In the genomic region with DNA sequence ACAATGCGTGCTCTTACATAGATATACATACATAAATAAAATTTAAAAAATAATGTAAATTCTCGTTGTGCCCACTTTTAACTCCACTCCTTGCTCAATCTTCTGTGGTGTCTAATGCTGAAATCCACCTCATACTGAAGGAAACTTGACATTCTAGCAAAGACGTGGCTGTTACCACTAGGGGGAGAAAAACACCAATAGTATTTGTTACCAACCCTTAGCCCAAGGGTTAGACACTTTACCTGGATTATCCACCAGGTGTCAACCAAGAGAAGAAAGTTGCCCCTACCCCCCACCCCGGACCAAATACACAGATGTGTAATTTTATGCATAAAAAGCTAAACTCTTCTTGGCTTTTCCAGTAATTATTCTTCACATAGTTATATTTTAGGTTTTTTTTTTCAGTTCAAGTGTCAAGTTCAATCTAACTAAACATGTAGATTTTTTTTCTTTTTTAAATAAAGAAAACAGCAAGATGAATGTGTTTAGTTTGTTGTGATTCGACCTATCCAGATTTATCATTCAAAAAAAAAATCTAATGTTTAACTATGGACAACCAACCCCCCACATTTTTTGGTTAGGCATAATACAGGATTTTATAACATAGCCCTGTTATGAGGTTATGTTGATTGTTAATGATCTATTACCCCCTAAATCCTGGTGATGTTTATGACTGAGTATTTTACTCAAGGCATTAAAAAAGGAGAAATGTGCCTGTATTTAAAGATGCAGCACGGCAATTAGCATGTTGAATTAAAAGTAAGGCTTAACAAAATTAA, we compare ENCODE assay signal across 8 mouse cellular contexts. TPM values are rescaled to one million over a fixed set of nuclear protein-coding genes. Genes with fewer than 3 reads are reported as not detected.
A peak's percentile ranks its signal among the peaks of the same experiment; 100 is the strongest.
DNase-seq lines count a peak whose midpoint lies in the region; ATAC-seq lines count a peak whose summit lies in the region.

No protein-coding gene starts in this region.

- no peak for ATAC-seq in forebrain, embryonic 16.5 days

- intact Hi-C loops in heart, postnatal 10 days (cut with DNase I): loop anchor here (1.0 to 5.0 kb wide), 7 partner anchors 81 to 487 kb away; no protein-coding TSS in a partner anchor

- peak overlapping the region; percentile 81 for H3K4me3 ChIP-seq in forebrain, embryonic 10.5 days
- H3K4me3 ChIP-seq in forebrain, embryonic 16.5 days (replicated peaks; ENCODE audit: low read length): no peak overlapping the region
- peak overlapping the region; percentile 90 for H3K4me3 ChIP-seq in embryonic facial prominence, embryonic 10.5 days
- H3K4me3 ChIP-seq in macrophage (ENCODE audit: inconsistent target): no peak overlapping the region

- no peak overlapping the region; the same call in 1 of the 2 replicates for H3K9ac ChIP-seq in forebrain, embryonic 16.5 days (replicated peaks; ENCODE audit: low read depth, low read length)

- no peaks in the 10 kb centered on the region for H3K36me3 ChIP-seq in forebrain, embryonic 10.5 days (replicated peaks)
- no peaks in the 10 kb centered on the region for H3K36me3 ChIP-seq in forebrain, embryonic 16.5 days (ENCODE audit: control insufficient read depth, insufficient read depth)
- H3K36me3 ChIP-seq in embryonic facial prominence, embryonic 10.5 days (replicated peaks): no peaks in the 10 kb centered on the region
- H3K36me3 ChIP-seq in macrophage (ENCODE audit: inconsistent target): no peaks in the 10 kb centered on the region

- H3K79me2 ChIP-seq in macrophage (ENCODE audit: inconsistent target): peaks cover 25% of the 10 kb centered on the region

- peaks cover 9% of the 10 kb centered on the region for H3K4me1 ChIP-seq in forebrain, embryonic 10.5 days
- peaks cover 4% of the 10 kb centered on the region for H3K4me1 ChIP-seq in forebrain, embryonic 16.5 days (replicated peaks; ENCODE audit: control insufficient read depth, insufficient read depth, low read length)
- H3K4me1 ChIP-seq in embryonic facial prominence, embryonic 10.5 days: 0 out of 2 replicates have a peak, but pooled peaks cover 2% of the 10 kb centered on the region

- peak; percentile 34 for DNase-seq in forebrain, embryonic 10.5 days (ENCODE audit: extremely low spot score, low spot score)
- peak; percentile 73 for DNase-seq in T-cell, adult 2 months (ENCODE audit: low spot score)
- peak; percentile 64 for DNase-seq in embryonic facial prominence, embryonic 10.5 days (ENCODE audit: low spot score)
- peak; percentile 77 to 79 for DNase-seq in heart, postnatal 10 days
- DNase-seq in layer of hippocampus, postnatal 10 days (ENCODE audit: low spot score in 2 of 2): peak; percentile 26 to 54
- peak; percentile 14 to 55 for DNase-seq in spleen, postnatal 10 days (ENCODE audit: low spot score in 2 of 2)

- WGBS in forebrain, embryonic 10.5 days: 30% methylated on average over 6 of the region's 6 CpGs
- 25% methylated on average over 6 of the region's 6 CpGs for WGBS in forebrain, embryonic 16.5 days
- WGBS in embryonic facial prominence, embryonic 10.5 days: 23% methylated on average over 6 of the region's 6 CpGs
- WGBS in macrophage (ENCODE audit: missing documents): 15% methylated on average over 6 of the region's 6 CpGs

- no peaks in the 10 kb centered on the region for H3K9me3 ChIP-seq in forebrain, embryonic 10.5 days
- H3K9me3 ChIP-seq in forebrain, embryonic 16.5 days (ENCODE audit: control insufficient read depth, low read length): no peaks in the 10 kb centered on the region
- H3K9me3 ChIP-seq in embryonic facial prominence, embryonic 10.5 days: no peaks in the 10 kb centered on the region

- H3K4me2 ChIP-seq in forebrain, embryonic 16.5 days (ENCODE audit: low read length): no peak overlapping the region; the same call in 1 of the 2 replicates

- no peaks in the 10 kb centered on the region for H3K27me3 ChIP-seq in forebrain, embryonic 10.5 days (ENCODE audit: poor library complexity, severe bottlenecking)
- H3K27me3 ChIP-seq in forebrain, embryonic 16.5 days (replicated peaks; ENCODE audit: control insufficient read depth, insufficient read depth, low read length): no peaks in the 10 kb centered on the region
- no peaks in the 10 kb centered on the region for H3K27me3 ChIP-seq in embryonic facial prominence, embryonic 10.5 days (replicated peaks; ENCODE audit: low read depth, poor library complexity, severe bottlenecking)

- peak overlapping the region; percentile 100 for H3K27ac ChIP-seq in forebrain, embryonic 10.5 days
- no peak overlapping the region for H3K27ac ChIP-seq in forebrain, embryonic 16.5 days (ENCODE audit: low read length)
- H3K27ac ChIP-seq in embryonic facial prominence, embryonic 10.5 days (replicated peaks): peak overlapping the region; percentile 100
- peak overlapping the region; percentile 68; the same call in 1 of the 2 replicates for H3K27ac ChIP-seq in macrophage

RNA-seq across cellular contexts. Expression of a gene that starts 1.3 kb away (rescaled TPM):
- polyA plus RNA-seq in forebrain, embryonic 10.5 days (2016; fragmentation: Nextera tagmentation; extraction: Ambion mirVana): 45.0 and 48.8 TPM in 2 replicates
- polyA plus RNA-seq in forebrain, embryonic 16.5 days (2015; fragmentation: Nextera tagmentation; extraction: Ambion mirVana): 69.8 and 81.0 TPM in 2 replicates
- 52.2 and 56.2 TPM in 2 replicates for polyA plus RNA-seq in embryonic facial prominence, embryonic 10.5 days (2016; fragmentation: Nextera tagmentation; extraction: Ambion mirVana)
- 10 to 100 TPM; 44.7 to 51.3 TPM for total RNA-seq in heart, postnatal 10 days (2021)
- total RNA-seq in layer of hippocampus, postnatal 10 days (2021): 10 to 100 TPM; 28.6 to 32.0 TPM
- total RNA-seq in macrophage (2018; cell fraction: chromatin; rRNA removed): 100 to 1,000 TPM in 12 of 26 experiments, 10 to 100 TPM in 11, 1 to 10 TPM in 3; 8.0 to 378 (median 60.0) TPM
- 100 to 1,000 TPM in 11 of 26 experiments, 10 to 100 TPM in 13, 1 to 10 TPM in 2; 7.1 to 154 (median 91.5) TPM for total RNA-seq in macrophage (2018; cell fraction: cytosol; rRNA removed)
- 100 to 1,000 TPM in 9 of 26 experiments, 10 to 100 TPM in 15, 1 to 10 TPM in 2; 4.7 to 381 (median 49.8) TPM for total RNA-seq in macrophage (2018; cell fraction: nucleus; rRNA removed)
- 43.8 to 78.6 TPM (median 54.2 TPM) in 3 replicates for polyA plus RNA-seq in macrophage (2018)

Comparison
In these comparisons a context has a peak if more than half of its experiments do, and no peak if none do; other contexts are left out.
1. H3K4me3 ChIP-seq: peak in forebrain, embryonic 10.5 days (single experiment) and embryonic facial prominence, embryonic 10.5 days (single experiment); none in forebrain, embryonic 16.5 days (single experiment) and macrophage (single experiment).
2. Peak in every context shown above with its lines, with median percentiles within 50 percentile points of each other: DNase-seq.